Mouse (Mus musculus): Measurements from ENCODE around the gene Samd4b. TPM values are rescaled to one million over a fixed set of nuclear protein-coding genes. Genes with fewer than 3 reads are reported as not detected.
"Not testable (repeated sequence)": the region's sequence is repeated elsewhere in the genome, so short reads cannot be mapped to it uniquely, and the experiment has no call there.

Samd4b gene
- polyA plus RNA-seq, 1 experiment from 2014 or later, result 3.5 TPM

DNA sequence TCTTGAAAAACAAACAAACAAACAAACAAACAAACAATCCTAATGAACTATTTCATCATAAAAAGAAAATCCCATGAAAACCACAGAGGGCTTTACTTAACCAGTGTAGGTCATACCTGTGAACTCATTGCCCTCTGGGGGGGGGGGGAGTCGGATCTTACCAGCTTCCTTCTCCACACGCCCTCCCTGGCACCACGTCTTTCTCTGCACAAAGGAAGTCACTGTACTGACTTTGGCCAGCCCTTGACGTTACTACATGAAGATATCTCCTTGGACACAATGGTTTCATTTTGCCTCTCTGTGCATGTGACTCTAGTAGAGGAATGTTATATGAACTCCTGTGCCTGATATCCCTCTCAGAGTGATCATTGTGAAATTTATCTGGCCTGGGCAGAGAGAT lies 36.2 kb upstream of the Samd4b start:
- no peak for TF ChIP-seq EP300 (IDR thresholded peaks at IDR 0.05; ENCODE audit: low read depth)
- TF ChIP-seq CTCF (IDR thresholded peaks at IDR 0.05; ENCODE audit: low read depth), result no peak
- ATAC-seq (no peak), DNase-seq (no peak)
- H3K4me1 ChIP-seq (ENCODE audit: insufficient read depth), result 0 out of 2 replicates have a peak, but pooled peaks cover 2% of the 10 kb centered on the region
- H3K36me3 ChIP-seq (replicated peaks; ENCODE audit: insufficient read depth, low read length), result no peaks in the 10 kb centered on the region
- H3K27ac ChIP-seq (ENCODE audit: low read depth), result no peak overlapping the region
- no peak overlapping the region for H3K9ac ChIP-seq (replicated peaks)
- H3K9me3 ChIP-seq (ENCODE audit: low read length), result no peaks in the 10 kb centered on the region
- 38% methylated on average over 3 of the region's 4 CpGs for WGBS (ENCODE audit: insufficient replicate concordance)
- no peak overlapping the region for H3K4me2 ChIP-seq (ENCODE audit: low read depth, low read length)
- no peak overlapping the region for H3K4me3 ChIP-seq (ENCODE audit: low read depth, low read length)
- peaks cover 25% of the 10 kb centered on the region for H3K27me3 ChIP-seq (ENCODE audit: insufficient read depth, low read length)

DNA sequence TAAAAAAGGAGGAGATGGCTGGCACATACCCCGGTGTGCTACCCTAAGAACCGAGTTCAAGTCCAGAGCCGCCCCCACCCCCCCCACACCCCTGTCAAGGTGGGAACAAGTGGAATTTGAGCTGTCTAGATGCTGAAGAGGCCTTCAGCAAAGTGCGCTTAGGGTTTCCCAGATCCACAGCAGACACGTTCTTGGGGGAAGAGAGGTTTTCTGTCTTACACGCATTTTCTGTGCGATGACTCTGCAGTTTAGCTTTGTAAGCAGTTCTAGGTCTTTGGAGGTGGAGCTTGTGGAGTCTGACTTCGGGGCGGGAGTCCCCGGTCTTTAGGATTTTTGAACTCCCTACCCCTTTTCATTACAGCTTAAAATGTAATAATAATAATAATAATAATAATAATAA lies 33.1 kb upstream of the Samd4b start, which contains the start of gene Acp7:
Acp7 (minus strand) TSS at position 260 of the 400 bp plus-strand sequence.
- TF ChIP-seq CTCF (IDR thresholded peaks at IDR 0.05; ENCODE audit: low read depth), result no peak
- TF ChIP-seq EP300 (IDR thresholded peaks at IDR 0.05; ENCODE audit: low read depth), result no peak

DNA sequence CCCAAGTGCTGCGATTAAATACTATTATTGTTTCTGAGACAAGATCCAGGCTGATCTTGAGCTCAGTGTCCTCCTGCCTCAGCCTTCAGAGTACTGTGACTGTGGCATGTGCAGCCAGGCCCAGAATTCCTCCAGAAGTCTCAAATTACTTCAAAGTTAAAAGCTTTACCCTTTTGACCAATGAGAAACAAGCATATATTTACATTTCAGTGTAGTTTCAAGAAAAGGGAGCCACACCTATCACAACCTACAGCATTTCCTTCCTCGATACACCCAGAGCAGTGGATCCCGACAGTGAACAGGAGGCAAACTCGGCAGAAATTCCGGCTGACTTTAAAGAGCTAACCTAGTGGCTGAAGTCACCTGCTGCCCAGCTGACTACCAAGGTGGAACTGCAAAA lies 26.8 kb upstream of the Samd4b start:
- ATAC-seq (no peak), DNase-seq (no peak)
- Histone ChIP-seq H3K27ac (ENCODE audit: low read depth) (no peak overlapping the region), H3K27me3 (ENCODE audit: insufficient read depth, low read length) (peaks cover 8% of the 10 kb centered on the region), H3K36me3 (replicated peaks; ENCODE audit: insufficient read depth, low read length) (no peaks in the 10 kb centered on the region), H3K4me2 (ENCODE audit: low read depth, low read length) (no peak overlapping the region), H3K9ac (replicated peaks) (no peak overlapping the region), H3K4me1 (ENCODE audit: insufficient read depth) (no peaks in the 10 kb centered on the region), H3K4me3 (ENCODE audit: low read depth, low read length) (no peak overlapping the region), H3K9me3 (ENCODE audit: low read length) (no peaks in the 10 kb centered on the region)
- WGBS (ENCODE audit: insufficient replicate concordance), result 57% methylated on average over 5 of the region's 5 CpGs
- TF ChIP-seq CTCF (IDR thresholded peaks at IDR 0.05; ENCODE audit: low read depth) (no peak), EP300 (IDR thresholded peaks at IDR 0.05; ENCODE audit: low read depth) (no peak)

More for the DNA sequence above, 33.1 kb upstream of the Samd4b start, which contains the start of gene Acp7:
- no peaks in the 10 kb centered on the region for H3K9me3 ChIP-seq (ENCODE audit: low read length)
- 25% methylated on average over 10 of the region's 10 CpGs for WGBS (ENCODE audit: insufficient replicate concordance)
- H3K4me1 ChIP-seq (ENCODE audit: insufficient read depth), result no peaks in the 10 kb centered on the region
- no peak within 1 kb of the TSS for H3K4me2 ChIP-seq (ENCODE audit: low read depth, low read length)
- H3K36me3 ChIP-seq (replicated peaks; ENCODE audit: insufficient read depth, low read length), result no peaks in the 10 kb centered on the region
- DNase-seq (no peak), ATAC-seq (no peak)
- no peak within 1 kb of the TSS for H3K27ac ChIP-seq (ENCODE audit: low read depth)
- peaks cover 26% of the 10 kb centered on the region for H3K27me3 ChIP-seq (ENCODE audit: insufficient read depth, low read length)
- H3K9ac ChIP-seq (replicated peaks), result no peak within 1 kb of the TSS
- H3K4me3 ChIP-seq (ENCODE audit: low read depth, low read length), result no peak within 1 kb of the TSS

DNA sequence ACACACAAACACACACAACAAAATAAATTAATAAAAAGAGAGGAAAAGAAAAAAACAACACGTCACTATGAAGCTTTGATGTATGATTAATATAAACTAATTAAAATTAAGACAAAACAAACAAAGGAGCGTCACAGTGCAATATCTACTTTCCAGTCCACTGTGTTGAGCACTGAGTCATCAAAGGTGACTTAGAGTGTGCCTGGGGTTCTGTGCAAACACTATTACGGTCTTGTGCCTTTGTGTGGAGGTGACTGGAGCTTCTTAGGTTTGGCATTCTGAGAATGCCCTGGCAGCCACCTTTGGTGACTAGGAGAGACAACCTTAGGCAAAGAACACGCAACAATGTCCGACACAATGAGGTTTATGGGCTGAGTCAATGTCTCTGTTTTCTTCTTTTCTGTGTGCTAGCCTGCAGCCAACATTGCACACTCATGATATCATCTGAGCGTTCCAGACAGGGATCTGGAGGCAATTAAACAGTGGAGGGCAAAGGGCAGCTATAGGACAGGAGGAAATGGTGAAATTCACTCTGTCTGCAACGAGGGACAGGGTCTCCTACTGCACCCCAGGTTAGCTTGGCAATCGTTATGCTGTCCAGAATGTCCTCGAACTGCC lies 21.3 kb upstream of the Samd4b start:
- Histone ChIP-seq H3K27me3 (ENCODE audit: insufficient read depth, low read length) (no peaks in the 10 kb centered on the region), H3K9ac (replicated peaks) (no peak overlapping the region), H3K4me1 (ENCODE audit: insufficient read depth) (no peaks in the 10 kb centered on the region), H3K27ac (ENCODE audit: low read depth) (no peak overlapping the region), H3K36me3 (replicated peaks; ENCODE audit: insufficient read depth, low read length) (no peaks in the 10 kb centered on the region), H3K4me3 (ENCODE audit: low read depth, low read length) (no peak overlapping the region), H3K4me2 (ENCODE audit: low read depth, low read length) (no peak overlapping the region), H3K9me3 (ENCODE audit: low read length) (no peaks in the 10 kb centered on the region)
- 52% methylated on average over 9 of the region's 9 CpGs for WGBS (ENCODE audit: insufficient replicate concordance)
- DNase-seq (no peak), ATAC-seq (no peak)
- TF ChIP-seq EP300 (IDR thresholded peaks at IDR 0.05; ENCODE audit: low read depth), result no peak
- TF ChIP-seq CTCF (IDR thresholded peaks at IDR 0.05; ENCODE audit: low read depth), result no peak

DNA sequence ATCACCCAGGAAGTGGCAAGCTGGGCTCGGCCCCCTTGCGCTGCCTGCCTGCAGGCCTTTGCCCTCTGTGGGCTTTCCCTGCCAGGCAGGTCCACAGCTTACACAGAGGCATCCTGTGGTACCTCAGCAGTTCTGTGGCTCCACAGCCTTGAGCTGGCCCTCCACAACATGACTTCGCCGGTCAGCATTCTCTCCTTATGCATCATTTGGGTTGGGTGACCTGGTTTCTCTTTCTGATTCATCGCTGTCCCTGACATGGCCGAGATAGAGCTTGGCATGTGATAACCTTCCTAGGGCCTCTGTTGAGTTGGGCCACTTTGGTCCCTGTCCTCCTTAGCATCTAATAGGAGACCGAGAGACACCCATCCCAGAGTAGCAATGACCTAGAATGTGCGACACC lies 8.0 kb upstream of the Samd4b start:
- TF ChIP-seq CTCF (IDR thresholded peaks at IDR 0.05; ENCODE audit: low read depth) (no peak), EP300 (IDR thresholded peaks at IDR 0.05; ENCODE audit: low read depth) (no peak)
- no peak for DNase-seq

DNA sequence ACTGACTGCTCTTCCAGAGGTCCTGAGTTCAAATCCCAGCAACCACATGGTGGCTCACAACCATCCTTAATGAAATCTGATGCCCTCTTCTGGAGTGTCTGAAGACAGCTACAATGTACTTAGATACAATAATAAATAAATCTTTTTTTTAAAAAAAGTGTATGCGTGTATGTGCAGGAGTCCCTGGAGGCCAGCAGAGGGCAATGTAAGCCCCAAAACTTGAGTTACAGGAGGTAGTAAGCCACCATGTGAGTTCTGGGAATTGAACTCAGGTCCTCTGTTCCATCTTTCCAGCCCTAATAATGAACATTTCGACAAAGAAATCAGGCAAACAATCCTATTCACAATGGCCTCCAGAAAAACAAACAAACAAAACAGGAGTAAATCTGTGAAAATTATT lies 5.8 kb upstream of the Samd4b start:
- 61% methylated on average over 2 of the region's 2 CpGs for WGBS (ENCODE audit: insufficient replicate concordance)
- peak; percentile 40 for TF ChIP-seq CTCF (IDR thresholded peaks at IDR 0.05; ENCODE audit: low read depth)
- H3K4me2 ChIP-seq (ENCODE audit: low read depth, low read length); H3K9me3 ChIP-seq (ENCODE audit: low read length); H3K4me1 ChIP-seq (ENCODE audit: insufficient read depth); ATAC-seq; H3K4me3 ChIP-seq (ENCODE audit: low read depth, low read length); H3K9ac ChIP-seq (replicated peaks); H3K36me3 ChIP-seq (replicated peaks; ENCODE audit: insufficient read depth, low read length); H3K27ac ChIP-seq (ENCODE audit: low read depth); DNase-seq; H3K27me3 ChIP-seq (ENCODE audit: insufficient read depth, low read length): not testable (repeated sequence)

More for the DNA sequence above, 8.0 kb upstream of the Samd4b start:
- H3K4me2 ChIP-seq (ENCODE audit: low read depth, low read length), result no peak overlapping the region
- no peak overlapping the region for H3K9ac ChIP-seq (replicated peaks)
- H3K36me3 ChIP-seq (replicated peaks; ENCODE audit: insufficient read depth, low read length), result no peaks in the 10 kb centered on the region
- no peaks in the 10 kb centered on the region for H3K27me3 ChIP-seq (ENCODE audit: insufficient read depth, low read length)
- no peak for ATAC-seq
- WGBS (ENCODE audit: insufficient replicate concordance), result 74% methylated on average over 8 of the region's 8 CpGs
- H3K4me3 ChIP-seq (ENCODE audit: low read depth, low read length), result no peak overlapping the region
- H3K27ac ChIP-seq (ENCODE audit: low read depth), result no peak overlapping the region
- H3K4me1 ChIP-seq (ENCODE audit: insufficient read depth), result no peaks in the 10 kb centered on the region
- H3K9me3 ChIP-seq (ENCODE audit: low read length), result no peaks in the 10 kb centered on the region
